In genomic region chr12:71309581-71310067, GRCm38 (mm10) we compare ENCODE assay signal across 8 mouse cellular contexts. TPM values are rescaled to one million over a fixed set of nuclear protein-coding genes. Genes with fewer than 3 reads are reported as not detected.
DNase-seq lines count a peak whose midpoint lies in the region; ATAC-seq lines count a peak whose summit lies in the region.

Dact1 (plus strand) TSS chr12:71309884.

- H3K36me3 ChIP-seq in embryonic facial prominence, embryonic 14.5 days (ENCODE audit: control insufficient read depth, insufficient read depth, low read length): peaks cover 21% of the 10 kb centered on the region
- peaks cover 9% of the 10 kb centered on the region for H3K36me3 ChIP-seq in heart, embryonic 11.5 days (ENCODE audit: control insufficient read depth, insufficient read depth, low read length)
- peaks cover 8% of the 10 kb centered on the region for H3K36me3 ChIP-seq in kidney, embryonic 15.5 days
- no peaks in the 10 kb centered on the region for H3K36me3 ChIP-seq in liver, embryonic 12.5 days

- no peaks in the 10 kb centered on the region for H3K9me3 ChIP-seq in embryonic facial prominence, embryonic 14.5 days (ENCODE audit: control insufficient read depth, low read length)
- no peaks in the 10 kb centered on the region for H3K9me3 ChIP-seq in heart, embryonic 11.5 days (replicated peaks; ENCODE audit: control insufficient read depth, low read length)
- no peaks in the 10 kb centered on the region for H3K9me3 ChIP-seq in kidney, embryonic 15.5 days (replicated peaks)
- no peaks in the 10 kb centered on the region for H3K9me3 ChIP-seq in liver, embryonic 12.5 days (replicated peaks)

- DNase-seq in 3T3-L1 (ENCODE audit: low read depth, low spot score): peak; percentile 31
- DNase-seq in adrenal gland, postnatal 4 days (ENCODE audit: low spot score in 2 of 2): peak; percentile 40 to 48
- DNase-seq in embryonic facial prominence, embryonic 14.5 days (ENCODE audit: low spot score): peak; percentile 86
- DNase-seq in neural tube, embryonic 10.5 days (ENCODE audit: extremely low spot score, low spot score): peak; percentile 84
- peak; percentile 19 to 41 for DNase-seq in thymus, adult 18-20 months

- peak within 1 kb of the TSS; percentile 94 for H3K27ac ChIP-seq in embryonic facial prominence, embryonic 14.5 days (replicated peaks; ENCODE audit: low read depth, low read length)
- H3K27ac ChIP-seq in heart, embryonic 11.5 days (ENCODE audit: low read depth, low read length): peak within 1 kb of the TSS; percentile 95
- H3K27ac ChIP-seq in kidney, embryonic 15.5 days: peak within 1 kb of the TSS; percentile 91
- H3K27ac ChIP-seq in liver, embryonic 12.5 days: peak within 1 kb of the TSS; percentile 58; the same call in 1 of the 2 replicates

- peak within 1 kb of the TSS; percentile 76 for H3K4me2 ChIP-seq in embryonic facial prominence, embryonic 14.5 days (ENCODE audit: low read depth, low read length)
- H3K4me2 ChIP-seq in heart, embryonic 11.5 days: peak within 1 kb of the TSS; percentile 79
- peak within 1 kb of the TSS; percentile 96 for H3K4me2 ChIP-seq in kidney, embryonic 15.5 days
- H3K4me2 ChIP-seq in liver, embryonic 12.5 days: peak within 1 kb of the TSS; percentile 84

- WGBS in embryonic facial prominence, embryonic 14.5 days: 0% methylated on average over 9 of the region's 76 CpGs
- WGBS in heart, embryonic 11.5 days (ENCODE audit: insufficient replicate concordance): under 1% methylated on average over 65 of the region's 76 CpGs
- WGBS in kidney, embryonic 15.5 days: under 1% methylated on average over 65 of the region's 76 CpGs
- WGBS in liver, embryonic 12.5 days (ENCODE audit: insufficient replicate concordance): under 1% methylated on average over 52 of the region's 76 CpGs

- ATAC-seq in embryonic facial prominence, embryonic 14.5 days (ENCODE audit: low read depth): peak; percentile 91
- ATAC-seq in heart, embryonic 11.5 days (replicated peaks; ENCODE audit: insufficient number of reproducible peaks, low FRiP score, low TSS enrichment): peak; percentile 83
- peak; percentile 90 for ATAC-seq in kidney, embryonic 15.5 days (replicated peaks; ENCODE audit: low FRiP score)
- ATAC-seq in liver, embryonic 12.5 days: peak; percentile 80

- H3K4me3 ChIP-seq in embryonic facial prominence, embryonic 14.5 days (ENCODE audit: low read depth, low read length): peak within 1 kb of the TSS; percentile 89
- H3K4me3 ChIP-seq in heart, embryonic 11.5 days (ENCODE audit: low read depth, low read length): peak within 1 kb of the TSS; percentile 90
- peak within 1 kb of the TSS; percentile 77 for H3K4me3 ChIP-seq in kidney, embryonic 15.5 days (replicated peaks)
- H3K4me3 ChIP-seq in liver, embryonic 12.5 days: peak within 1 kb of the TSS; percentile 62

- H3K27me3 ChIP-seq in embryonic facial prominence, embryonic 14.5 days (replicated peaks; ENCODE audit: control insufficient read depth, insufficient read depth, low read length): no peaks in the 10 kb centered on the region
- no peaks in the 10 kb centered on the region for H3K27me3 ChIP-seq in heart, embryonic 11.5 days (ENCODE audit: control insufficient read depth, insufficient read depth, low read length)
- H3K27me3 ChIP-seq in kidney, embryonic 15.5 days: peaks cover 38% of the 10 kb centered on the region
- peaks cover 70% of the 10 kb centered on the region for H3K27me3 ChIP-seq in liver, embryonic 12.5 days (replicated peaks)

- peaks cover 3% of the 10 kb centered on the region; the same call in 1 of the 2 replicates for H3K4me1 ChIP-seq in embryonic facial prominence, embryonic 14.5 days (ENCODE audit: control insufficient read depth, insufficient read depth, low read length)
- peaks cover 11% of the 10 kb centered on the region for H3K4me1 ChIP-seq in heart, embryonic 11.5 days (ENCODE audit: control insufficient read depth, insufficient read depth, low read length)
- H3K4me1 ChIP-seq in kidney, embryonic 15.5 days: peaks cover 41% of the 10 kb centered on the region
- H3K4me1 ChIP-seq in liver, embryonic 12.5 days: peaks cover 11% of the 10 kb centered on the region; the same call in 1 of the 2 replicates

- H3K9ac ChIP-seq in embryonic facial prominence, embryonic 14.5 days (ENCODE audit: low read depth, low read length): peak within 1 kb of the TSS; percentile 98
- peak within 1 kb of the TSS; percentile 90 for H3K9ac ChIP-seq in heart, embryonic 11.5 days (ENCODE audit: low read depth, low read length)
- H3K9ac ChIP-seq in kidney, embryonic 15.5 days: peak within 1 kb of the TSS; percentile 73
- peak within 1 kb of the TSS; percentile 50 for H3K9ac ChIP-seq in liver, embryonic 12.5 days

RNA-seq across cellular contexts. Expression of gene Dact1, which starts in this region (rescaled TPM):
- 10 to 100 TPM; 27.1 to 29.6 TPM for total RNA-seq in adrenal gland, postnatal 4 days (2021)
- 19.1 and 21.9 TPM in 2 replicates for polyA plus RNA-seq in embryonic facial prominence, embryonic 14.5 days (2014; fragmentation: Nextera tagmentation; extraction: Ambion mirVana)
- polyA plus RNA-seq in heart, embryonic 11.5 days (2014; fragmentation: Nextera tagmentation; extraction: Ambion mirVana): 10.7 and 11.1 TPM in 2 replicates
- polyA plus RNA-seq in kidney, embryonic 15.5 days (2015; fragmentation: Nextera tagmentation; extraction: Ambion mirVana): 16.3 and 18.9 TPM in 2 replicates
- polyA plus RNA-seq in liver, embryonic 12.5 days (2016; fragmentation: Nextera tagmentation; extraction: Ambion mirVana): 3.4 and 4.1 TPM in 2 replicates

Comparison
In these comparisons a context has a peak if more than half of its experiments do, and no peak if none do; other contexts are left out.
1. Peak in every context shown above with its lines: DNase-seq, ATAC-seq, H3K4me3 ChIP-seq and H3K27ac ChIP-seq.
2. DNase-seq: peak in every context shown above with its lines; median percentile 86 in embryonic facial prominence, embryonic 14.5 days; 84 in neural tube, embryonic 10.5 days; 44 in adrenal gland, postnatal 4 days; 31 in 3T3-L1; 30 in thymus, adult 18-20 months.